Mouse (Mus musculus): ENCODE data around the gene AI413582. TPM values are rescaled to one million over a fixed set of nuclear protein-coding genes. Genes with fewer than 3 reads are reported as not detected.

Gene AI413582
- polyA plus RNA-seq, 1 experiment from 2014 or later = 37.4 TPM

GRCm38 (mm10) chr17:27586661-27587060, 21.1 kb upstream of the AI413582 start:
- H3K36me3 ChIP-seq (ENCODE audit: control insufficient read depth, insufficient read depth, low read length) = peaks cover 50% of the 10 kb centered on the region
- 63% methylated on average over 9 of the region's 9 CpGs for WGBS

GRCm38 (mm10) chr17:27583185-27583894, 17.8 kb upstream of the AI413582 start:
- Histone ChIP-seq H3K36me3 (ENCODE audit: control insufficient read depth, insufficient read depth, low read length) (peaks cover 73% of the 10 kb centered on the region), H3K9me3 (ENCODE audit: control insufficient read depth, low read length) (no peaks in the 10 kb centered on the region), H3K27me3 (replicated peaks; ENCODE audit: control insufficient read depth, insufficient read depth, low read length) (no peaks in the 10 kb centered on the region), H3K27ac (ENCODE audit: low read depth) (no peak overlapping the region), H3K9ac (ENCODE audit: low read length) (no peak overlapping the region), H3K4me2 (ENCODE audit: low read length) (no peak overlapping the region), H3K4me3 (ENCODE audit: low read depth, low read length) (no peak overlapping the region), H3K4me1 (replicated peaks; ENCODE audit: control insufficient read depth, insufficient read depth, low read length) (no peaks in the 10 kb centered on the region)
- no peak for ATAC-seq (replicated peaks; ENCODE audit: low FRiP score, low TSS enrichment, low read depth)
- no peak for DNase-seq (ENCODE audit: low spot score)
- WGBS = 89% methylated on average over 13 of the region's 13 CpGs

More at GRCm38 (mm10) chr17:27586661-27587060, 21.1 kb upstream of the AI413582 start:
- Histone ChIP-seq H3K27me3 (replicated peaks; ENCODE audit: control insufficient read depth, insufficient read depth, low read length) (no peaks in the 10 kb centered on the region), H3K4me3 (ENCODE audit: low read depth, low read length) (no peak overlapping the region), H3K4me1 (replicated peaks; ENCODE audit: control insufficient read depth, insufficient read depth, low read length) (no peaks in the 10 kb centered on the region), H3K9ac (ENCODE audit: low read length) (no peak overlapping the region), H3K9me3 (ENCODE audit: control insufficient read depth, low read length) (no peaks in the 10 kb centered on the region), H3K4me2 (ENCODE audit: low read length) (no peak overlapping the region), H3K27ac (ENCODE audit: low read depth) (no peak overlapping the region)
- DNase-seq (ENCODE audit: low spot score) (no peak), ATAC-seq (replicated peaks; ENCODE audit: low FRiP score, low TSS enrichment, low read depth) (no peak)

DNA sequence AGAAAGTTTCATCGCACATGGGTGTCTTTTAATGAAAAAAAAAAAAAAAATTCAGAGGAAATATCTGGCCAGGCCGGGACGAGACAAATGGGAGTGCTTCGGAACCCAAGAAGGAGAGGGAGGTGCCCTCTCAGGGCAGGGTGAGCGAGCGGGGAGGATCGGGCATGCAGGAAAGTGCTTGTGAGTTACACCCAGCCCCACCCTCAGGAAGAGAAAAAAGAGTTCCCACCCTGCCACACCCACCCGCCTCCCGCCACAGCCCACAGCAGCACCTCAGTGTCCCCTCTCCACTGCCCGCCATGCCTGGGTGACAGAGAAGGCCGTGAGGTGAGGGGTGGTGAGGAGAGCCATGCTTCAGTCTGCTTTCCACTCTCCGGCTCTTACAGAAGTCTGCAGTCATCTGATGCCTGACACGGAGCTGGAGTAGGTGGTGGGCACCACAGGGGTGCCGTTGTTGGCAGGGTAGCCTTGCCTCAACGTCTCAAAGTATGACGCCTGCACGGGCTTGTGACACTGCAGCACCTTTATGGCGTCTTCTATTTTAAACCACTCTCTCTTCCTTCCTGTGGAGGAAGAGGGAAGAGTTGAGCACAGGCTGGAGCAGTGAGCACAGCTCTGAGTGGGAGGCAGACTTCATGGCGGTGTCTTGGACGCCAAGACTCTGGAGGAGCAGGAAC, 15.0 kb upstream of the AI413582 start:
- Histone ChIP-seq H3K4me2 (ENCODE audit: low read length) (no peak overlapping the region), H3K9ac (ENCODE audit: low read length) (no peak overlapping the region), H3K4me1 (replicated peaks; ENCODE audit: control insufficient read depth, insufficient read depth, low read length) (no peaks in the 10 kb centered on the region), H3K27ac (ENCODE audit: low read depth) (no peak overlapping the region), H3K4me3 (ENCODE audit: low read depth, low read length) (no peak overlapping the region), H3K36me3 (ENCODE audit: control insufficient read depth, insufficient read depth, low read length) (peaks cover 77% of the 10 kb centered on the region), H3K27me3 (replicated peaks; ENCODE audit: control insufficient read depth, insufficient read depth, low read length) (no peaks in the 10 kb centered on the region), H3K9me3 (ENCODE audit: control insufficient read depth, low read length) (no peaks in the 10 kb centered on the region)
- DNase-seq (ENCODE audit: low spot score) = no peak
- no peak for ATAC-seq (replicated peaks; ENCODE audit: low FRiP score, low TSS enrichment, low read depth)
- WGBS = 84% methylated on average over 20 of the region's 20 CpGs

DNA sequence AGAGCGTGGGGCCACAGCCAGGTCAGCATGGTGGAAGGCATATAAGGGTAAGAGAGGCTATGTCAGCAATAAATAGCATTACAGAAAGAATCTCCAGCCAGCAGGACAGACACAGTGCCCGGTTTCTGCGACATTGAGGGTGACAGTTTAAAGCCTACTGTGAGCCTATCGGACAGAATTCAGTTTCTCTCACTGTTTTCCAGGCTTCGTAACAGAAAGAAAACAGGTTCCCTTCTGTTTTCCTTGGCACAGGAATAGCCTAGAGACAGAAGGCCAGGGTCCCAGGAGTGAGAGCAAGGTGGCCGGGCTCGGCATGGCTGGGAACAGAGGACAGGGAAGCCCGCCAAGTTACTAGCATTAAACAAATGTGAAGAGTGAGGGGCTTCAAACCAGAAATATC, 14.3 kb upstream of the AI413582 start:
- H3K9me3 ChIP-seq (ENCODE audit: control insufficient read depth, low read length) = no peaks in the 10 kb centered on the region
- no peak for ATAC-seq (replicated peaks; ENCODE audit: low FRiP score, low TSS enrichment, low read depth)
- H3K36me3 ChIP-seq (ENCODE audit: control insufficient read depth, insufficient read depth, low read length) = peaks cover 76% of the 10 kb centered on the region
- no peak overlapping the region for H3K27ac ChIP-seq (ENCODE audit: low read depth)
- no peaks in the 10 kb centered on the region for H3K4me1 ChIP-seq (replicated peaks; ENCODE audit: control insufficient read depth, insufficient read depth, low read length)
- H3K4me2 ChIP-seq (ENCODE audit: low read length) = no peak overlapping the region
- 94% methylated on average over 8 of the region's 8 CpGs for WGBS
- no peak overlapping the region for H3K4me3 ChIP-seq (ENCODE audit: low read depth, low read length)
- H3K9ac ChIP-seq (ENCODE audit: low read length) = no peak overlapping the region
- DNase-seq (ENCODE audit: low spot score) = no peak
- no peaks in the 10 kb centered on the region for H3K27me3 ChIP-seq (replicated peaks; ENCODE audit: control insufficient read depth, insufficient read depth, low read length)

DNA sequence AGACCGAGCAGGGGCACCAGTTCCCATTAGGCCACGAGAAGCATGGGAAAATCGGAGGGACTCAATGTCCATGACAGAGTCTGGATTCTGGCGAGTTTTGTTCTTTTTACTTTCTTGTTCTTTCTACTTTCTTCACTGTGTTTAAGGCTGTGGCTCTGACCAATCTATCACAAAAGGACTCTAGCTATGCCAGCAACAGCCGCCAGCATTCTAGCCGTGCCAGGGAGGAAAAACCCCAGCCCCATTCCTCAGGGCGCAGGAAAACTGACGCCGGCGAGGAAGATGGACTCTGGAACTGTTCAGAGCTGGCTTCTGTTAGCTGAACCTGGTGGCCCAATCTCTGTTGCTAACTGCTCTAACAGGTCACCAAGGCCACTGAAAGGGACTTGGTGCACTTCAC, 12.9 kb upstream of the AI413582 start:
- Histone ChIP-seq H3K9ac (ENCODE audit: low read length) (no peak overlapping the region), H3K4me1 (replicated peaks; ENCODE audit: control insufficient read depth, insufficient read depth, low read length) (no peaks in the 10 kb centered on the region), H3K9me3 (ENCODE audit: control insufficient read depth, low read length) (no peaks in the 10 kb centered on the region), H3K27ac (ENCODE audit: low read depth) (no peak overlapping the region), H3K4me3 (ENCODE audit: low read depth, low read length) (no peak overlapping the region), H3K27me3 (replicated peaks; ENCODE audit: control insufficient read depth, insufficient read depth, low read length) (no peaks in the 10 kb centered on the region), H3K4me2 (ENCODE audit: low read length) (no peak overlapping the region), H3K36me3 (ENCODE audit: control insufficient read depth, insufficient read depth, low read length) (peaks cover 68% of the 10 kb centered on the region)
- ATAC-seq (replicated peaks; ENCODE audit: low FRiP score, low TSS enrichment, low read depth) = no peak
- no peak for DNase-seq (ENCODE audit: low spot score)
- 92% methylated on average over 10 of the region's 10 CpGs for WGBS

GRCm38 (mm10) chr17:27577468-27577867, 11.9 kb upstream of the AI413582 start:
- Histone ChIP-seq H3K4me1 (replicated peaks; ENCODE audit: control insufficient read depth, insufficient read depth, low read length) (no peaks in the 10 kb centered on the region), H3K27me3 (replicated peaks; ENCODE audit: control insufficient read depth, insufficient read depth, low read length) (no peaks in the 10 kb centered on the region), H3K9ac (ENCODE audit: low read length) (no peak overlapping the region), H3K4me2 (ENCODE audit: low read length) (no peak overlapping the region), H3K4me3 (ENCODE audit: low read depth, low read length) (no peak overlapping the region), H3K36me3 (ENCODE audit: control insufficient read depth, insufficient read depth, low read length) (peaks cover 59% of the 10 kb centered on the region), H3K9me3 (ENCODE audit: control insufficient read depth, low read length) (no peaks in the 10 kb centered on the region), H3K27ac (ENCODE audit: low read depth) (no peak overlapping the region)
- ATAC-seq (replicated peaks; ENCODE audit: low FRiP score, low TSS enrichment, low read depth) (no peak), DNase-seq (ENCODE audit: low spot score) (no peak)
- WGBS = 71% methylated on average over 6 of the region's 6 CpGs

DNA sequence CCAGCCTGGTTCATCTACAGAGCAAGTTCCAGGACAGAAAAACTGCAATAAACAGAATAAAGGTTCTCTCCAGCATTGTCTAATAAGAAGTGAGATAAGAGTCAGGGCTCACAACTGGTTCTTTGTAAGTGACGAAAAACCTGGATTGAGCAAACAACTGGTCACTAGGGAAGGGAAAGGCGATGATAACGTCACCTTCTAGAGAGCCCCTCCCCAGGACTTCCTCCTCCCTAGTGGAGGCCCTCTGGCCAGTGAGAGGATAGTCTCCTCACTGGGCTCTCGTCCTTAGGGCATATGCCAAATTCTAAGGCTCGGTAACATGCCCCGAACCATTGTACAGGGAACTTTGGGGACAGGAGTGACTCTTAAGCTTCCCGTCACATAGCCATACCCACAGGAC, 10.5 kb upstream of the AI413582 start:
- Histone ChIP-seq H3K27me3 (replicated peaks; ENCODE audit: control insufficient read depth, insufficient read depth, low read length) (no peaks in the 10 kb centered on the region), H3K4me1 (replicated peaks; ENCODE audit: control insufficient read depth, insufficient read depth, low read length) (no peaks in the 10 kb centered on the region), H3K4me2 (ENCODE audit: low read length) (no peak overlapping the region), H3K9ac (ENCODE audit: low read length) (no peak overlapping the region), H3K27ac (ENCODE audit: low read depth) (no peak overlapping the region), H3K9me3 (ENCODE audit: control insufficient read depth, low read length) (no peaks in the 10 kb centered on the region), H3K4me3 (ENCODE audit: low read depth, low read length) (no peak overlapping the region), H3K36me3 (ENCODE audit: control insufficient read depth, insufficient read depth, low read length) (peaks cover 48% of the 10 kb centered on the region)
- DNase-seq (ENCODE audit: low spot score) (no peak), ATAC-seq (replicated peaks; ENCODE audit: low FRiP score, low TSS enrichment, low read depth) (no peak; the same call in 1 of the 2 replicates)
- 77% methylated on average over 7 of the region's 7 CpGs for WGBS

- WGBS = 39% methylated on average over 10 of the region's 10 CpGs
- H3K4me1 ChIP-seq (replicated peaks; ENCODE audit: control insufficient read depth, insufficient read depth, low read length) = no peaks in the 10 kb centered on the region
- no peaks in the 10 kb centered on the region for H3K27me3 ChIP-seq (replicated peaks; ENCODE audit: control insufficient read depth, insufficient read depth, low read length)
- DNase-seq (ENCODE audit: low spot score) (no peak), ATAC-seq (replicated peaks; ENCODE audit: low FRiP score, low TSS enrichment, low read depth) (no peak)
- H3K36me3 ChIP-seq (ENCODE audit: control insufficient read depth, insufficient read depth, low read length) = peaks cover 40% of the 10 kb centered on the region
- H3K4me2 ChIP-seq (ENCODE audit: low read length) = no peak overlapping the region
- no peaks in the 10 kb centered on the region for H3K9me3 ChIP-seq (ENCODE audit: control insufficient read depth, low read length)
- H3K9ac ChIP-seq (ENCODE audit: low read length) = no peak overlapping the region
- H3K27ac ChIP-seq (ENCODE audit: low read depth) = 0 out of 2 replicates have a peak overlapping the region, but pooled peaks have one; percentile 38
- no peak overlapping the region for H3K4me3 ChIP-seq (ENCODE audit: low read depth, low read length)
Observed at GRCm38 (mm10) chr17:27575116-27575776, 9.7 kb upstream of the AI413582 start.
